Mouse (Mus musculus) 3T3-L1 (cell line): ENCODE results near the gene Steap3.
A peak's percentile ranks its signal among the peaks of the same experiment; 100 is the strongest.
"Not testable (repeated sequence)": the region's sequence is repeated elsewhere in the genome, so short reads cannot be mapped to it uniquely, and the experiment has no call there.

Experiments
- DNase-seq: peaks from one replicate; pipeline ENCODE4 v3.0.0-alpha.2; 2015; ENCODE audit warnings: low read depth, low spot score

Steap3 gene

GRCm38 (mm10) chr1:120272605-120273004 is at the start of gene Steap3:
TSS of gene Steap3 (minus strand) at chr1:120272705.
- no peak for DNase-seq

DNA sequence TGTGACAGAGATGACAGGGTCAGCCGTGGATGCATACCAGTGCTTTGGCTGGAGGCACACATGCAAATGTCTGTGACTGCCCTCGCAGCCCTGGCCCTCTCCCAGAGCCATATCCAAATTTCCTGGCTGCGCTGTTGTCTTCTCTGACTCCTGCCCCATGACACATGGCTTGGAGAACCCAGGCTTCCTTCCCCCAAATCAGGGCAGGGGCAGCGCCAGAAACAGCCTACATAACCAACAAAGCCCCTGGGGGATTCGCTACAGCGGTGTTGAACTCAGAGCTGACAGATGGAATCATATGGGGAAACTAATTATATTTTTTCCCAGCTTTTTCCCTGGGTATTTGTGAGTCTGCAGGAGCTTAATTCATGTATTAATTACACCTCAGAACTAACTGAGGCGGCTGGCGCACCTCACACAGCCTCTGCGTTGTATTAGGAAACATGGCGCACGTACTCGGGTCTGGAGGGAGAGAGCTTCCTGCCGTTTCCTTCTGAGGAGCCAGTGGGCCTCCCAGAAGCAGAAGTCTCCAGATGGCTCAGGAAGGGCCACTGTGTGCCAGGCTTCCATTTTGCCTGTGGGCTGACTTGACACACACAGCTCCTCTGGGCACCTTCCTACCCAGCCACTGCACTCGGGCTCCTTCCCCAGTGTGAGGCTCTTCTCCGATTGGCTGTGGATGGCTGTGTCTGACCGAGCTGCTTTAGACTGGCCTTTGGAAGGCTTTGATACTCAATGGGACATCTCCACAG is 48.9 kb upstream of the Steap3 start:
- no peak for DNase-seq

DNA sequence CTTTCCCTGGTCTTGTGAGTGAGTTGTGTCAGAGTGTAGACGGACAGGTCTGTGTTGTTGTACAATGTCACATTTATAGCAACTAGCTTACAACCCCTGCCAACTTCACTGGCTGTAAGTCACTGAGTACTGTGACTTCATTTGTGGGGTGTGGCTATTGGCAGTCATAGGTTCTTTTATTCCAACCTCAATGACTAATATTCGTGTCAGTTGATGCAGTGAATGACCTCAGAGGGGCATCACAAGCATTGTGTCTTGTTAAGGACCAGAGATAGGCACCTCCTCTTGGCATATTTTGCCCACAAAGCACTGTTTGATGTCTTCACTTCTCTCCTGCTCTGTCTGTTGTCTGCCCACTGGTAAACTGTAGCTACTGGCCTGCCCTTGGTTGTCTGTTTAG is 33.3 kb upstream of the Steap3 start:
- peak; percentile 36 for DNase-seq

DNA sequence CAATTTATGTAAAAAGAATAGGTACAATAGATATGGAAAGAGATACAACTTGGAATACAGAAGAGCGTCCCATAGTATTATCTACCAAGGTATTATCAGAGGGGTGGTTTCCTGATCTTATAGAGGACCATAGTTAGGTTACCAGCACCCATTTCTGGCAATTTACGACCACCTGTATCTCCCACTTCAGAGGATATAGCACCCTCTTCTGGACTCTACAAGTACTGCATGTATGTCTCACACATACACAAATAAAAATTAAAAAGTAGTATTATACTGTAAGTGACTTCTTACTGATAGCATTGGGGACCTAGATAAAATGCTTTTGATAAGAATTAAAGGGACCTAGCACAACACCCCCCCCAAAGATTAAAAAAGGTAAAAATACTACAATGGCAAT is 24.4 kb upstream of the Steap3 start:
- DNase-seq: no peak

DNA sequence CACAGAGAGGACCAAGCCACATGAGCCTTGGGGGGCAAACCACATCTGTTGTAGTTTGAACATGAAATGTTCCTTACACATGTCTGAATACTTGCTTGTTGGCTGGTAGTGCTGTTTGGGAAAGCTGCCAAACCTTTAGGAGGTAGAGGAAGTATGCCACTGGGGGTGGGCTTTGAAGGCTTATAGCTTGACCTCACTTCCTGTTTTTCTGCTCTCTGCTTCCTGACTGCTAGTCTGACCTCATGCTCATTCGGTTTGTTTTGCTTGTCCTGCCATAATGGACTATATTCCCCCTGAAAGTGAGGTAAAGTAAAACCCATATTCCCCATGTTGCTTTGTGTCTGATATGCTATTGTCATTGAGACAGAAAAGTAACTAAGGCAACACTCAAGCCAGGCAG is 21.3 kb upstream of the Steap3 start:
- peak; percentile 35 for DNase-seq

GRCm38 (mm10) chr1:120291709-120292108 is 19.2 kb upstream of the Steap3 start:
- DNase-seq: no peak

DNA sequence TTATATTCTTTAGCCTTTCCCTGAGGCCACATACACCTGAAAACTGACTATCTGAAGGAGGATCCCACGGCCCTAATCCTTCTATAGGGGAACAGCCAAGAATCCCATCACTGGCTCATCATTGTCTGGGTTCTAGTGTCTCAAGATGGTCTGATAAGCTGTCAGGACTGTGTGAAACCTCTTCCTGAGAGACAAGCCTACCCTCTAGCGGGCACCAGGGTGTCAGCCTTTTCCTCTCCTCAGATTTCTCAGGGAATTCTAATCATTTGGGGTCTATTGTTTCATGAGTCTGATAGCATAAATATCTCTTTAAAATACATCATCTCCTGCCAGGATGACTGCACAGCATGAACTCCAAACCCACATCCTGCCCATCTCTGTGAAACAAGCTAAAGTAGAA is 17.3 kb upstream of the Steap3 start:
- peak; percentile 72 for DNase-seq

DNA sequence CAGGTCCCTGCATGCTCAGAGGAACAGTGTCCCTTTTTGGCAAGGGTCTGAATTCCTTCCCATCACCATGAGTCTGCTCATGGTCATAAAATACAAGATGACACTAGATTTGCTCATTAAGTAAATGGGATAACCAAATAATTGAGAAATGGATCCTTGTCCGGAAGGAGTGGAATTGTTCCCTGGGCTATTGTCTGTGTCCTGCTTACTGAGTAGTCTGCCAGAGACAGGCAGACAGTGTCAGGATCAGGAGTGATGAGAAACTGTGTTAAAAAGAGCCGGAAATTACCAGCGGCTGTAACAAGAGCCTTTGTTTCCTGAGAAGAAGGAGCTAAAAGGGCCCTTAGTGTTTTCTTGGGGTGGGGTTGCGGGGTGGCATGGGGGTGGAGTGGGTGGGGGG is 15.2 kb upstream of the Steap3 start:
- no peak for DNase-seq

- not testable (repeated sequence) for DNase-seq
These were observed 3.6 kb upstream of the Steap3 start for GRCm38 (mm10) chr1:120276058-120276457.

DNA sequence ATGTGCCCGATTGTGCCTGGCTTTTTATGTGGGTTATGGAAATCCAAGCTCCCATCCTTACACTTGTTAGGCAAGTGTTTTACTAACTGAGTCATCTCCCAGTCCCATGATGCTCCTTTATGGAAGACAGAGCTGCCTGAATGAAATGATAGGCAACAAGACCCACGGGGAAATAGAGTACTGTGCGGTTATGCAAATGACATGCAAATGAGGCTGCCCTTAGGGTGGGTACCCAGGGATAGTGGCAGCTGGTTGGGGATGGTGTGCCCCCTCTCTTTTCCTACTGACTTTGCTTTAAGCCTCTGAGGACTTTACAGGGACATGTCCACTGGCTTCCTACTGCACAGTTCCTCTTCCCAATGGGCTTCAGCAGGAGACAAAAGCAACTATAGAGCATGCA is 2.7 kb upstream of the Steap3 start:
- no peak for DNase-seq

DNA sequence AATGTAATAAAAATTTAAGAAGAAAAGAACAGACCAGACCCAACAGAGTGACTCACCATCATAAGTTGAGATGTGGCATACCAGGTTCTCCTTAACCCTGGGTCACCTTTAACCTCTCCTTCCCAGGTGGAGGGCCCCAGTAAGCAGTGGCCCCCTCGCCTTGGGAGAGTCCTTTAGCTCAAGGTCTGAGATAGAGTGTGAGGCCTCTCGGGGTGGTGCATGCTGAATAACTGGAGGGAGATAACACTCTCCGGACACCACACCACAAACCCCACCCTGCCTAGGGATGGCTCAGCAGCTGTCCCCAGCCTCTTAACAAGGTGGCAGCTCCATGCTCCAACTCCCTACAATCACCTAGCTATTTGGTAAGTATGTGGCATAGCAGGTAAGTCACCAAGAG is 1.6 kb downstream of the Steap3 start:
- DNase-seq: no peak

DNA sequence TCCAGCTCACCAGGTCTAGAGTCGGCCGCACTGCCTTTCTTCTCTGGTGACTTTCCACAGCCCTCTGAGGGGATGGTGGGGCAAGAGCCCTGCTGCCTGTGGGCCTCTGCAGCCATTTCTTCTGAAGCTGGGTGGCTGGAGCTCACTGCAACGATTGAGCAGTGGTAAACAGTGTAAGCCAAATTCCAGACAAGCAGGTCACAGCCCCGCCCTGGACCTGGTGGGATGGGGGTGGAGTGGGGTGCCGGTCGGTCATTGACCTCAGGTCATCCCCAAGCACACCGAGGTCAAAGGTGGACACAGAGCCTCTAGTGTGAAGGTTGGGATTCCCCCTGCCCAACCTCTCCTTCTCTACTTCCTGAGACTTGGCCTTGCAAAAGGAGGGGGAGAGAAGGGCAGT is 2.4 kb downstream of the Steap3 start:
- DNase-seq: no peak

DNA sequence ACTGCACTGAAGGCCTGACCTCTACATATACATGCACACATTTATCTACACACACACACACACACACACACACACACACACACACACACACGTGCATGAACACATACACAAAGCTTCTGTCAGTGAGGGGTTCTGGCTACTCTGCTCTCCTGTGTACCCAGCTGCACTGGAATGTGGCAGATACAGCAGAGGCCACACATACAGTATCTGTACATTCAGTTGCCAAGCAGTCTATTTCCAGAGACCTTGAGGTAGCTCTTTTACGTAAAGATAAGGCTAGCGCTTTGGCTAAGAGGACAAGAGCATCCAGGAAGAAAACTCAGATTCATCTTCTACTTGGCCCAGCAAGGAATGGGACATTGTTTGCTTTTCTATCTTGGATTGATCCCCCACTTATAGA is 4.9 kb downstream of the Steap3 start:
- DNase-seq: no peak

GRCm38 (mm10) chr1:120266460-120266859 is 6.0 kb downstream of the Steap3 start:
- DNase-seq: no peak

- peak; percentile 82 for DNase-seq
These were observed 7.4 kb downstream of the Steap3 start for GRCm38 (mm10) chr1:120264861-120265686.

DNA sequence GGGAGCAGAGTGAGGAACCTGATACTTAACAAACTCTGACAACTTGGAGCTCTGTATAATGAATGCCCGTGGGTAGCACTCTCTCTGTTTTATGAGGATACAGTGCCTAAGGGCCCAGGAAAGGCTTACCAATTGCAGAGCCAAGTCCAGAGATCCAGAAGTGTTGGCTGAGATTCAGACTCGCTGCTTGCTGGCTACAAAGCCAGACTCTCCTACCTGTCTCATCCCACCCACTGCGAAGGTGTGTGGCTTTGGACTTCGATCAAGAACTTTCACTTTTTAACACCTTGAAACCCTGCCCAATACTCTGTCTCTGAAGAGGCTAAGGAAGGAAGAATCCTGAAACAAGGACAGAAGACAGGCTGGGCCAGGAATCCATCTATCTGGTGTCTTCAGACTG is 9.3 kb downstream of the Steap3 start:
- DNase-seq: peak; percentile 50

DNA sequence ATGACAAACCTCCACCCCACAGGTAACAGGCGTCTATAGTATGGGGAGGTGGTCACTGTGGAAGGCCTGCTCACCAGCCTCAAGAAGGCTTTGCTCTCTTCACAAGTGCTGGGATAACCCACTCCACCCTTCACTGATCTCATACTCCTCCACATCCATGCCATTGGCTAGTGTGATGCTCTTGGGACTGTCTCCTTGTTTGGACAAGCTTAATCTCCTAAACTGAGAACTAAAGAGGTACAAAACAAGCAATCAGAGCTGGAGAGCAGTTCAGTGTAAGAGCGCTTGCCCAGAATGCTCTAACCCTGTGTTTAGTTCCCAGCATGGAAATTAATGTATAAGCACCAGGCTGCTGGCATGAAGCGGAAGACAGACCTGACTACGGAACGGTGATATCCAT is 11.3 kb downstream of the Steap3 start:
- DNase-seq: no peak

DNA sequence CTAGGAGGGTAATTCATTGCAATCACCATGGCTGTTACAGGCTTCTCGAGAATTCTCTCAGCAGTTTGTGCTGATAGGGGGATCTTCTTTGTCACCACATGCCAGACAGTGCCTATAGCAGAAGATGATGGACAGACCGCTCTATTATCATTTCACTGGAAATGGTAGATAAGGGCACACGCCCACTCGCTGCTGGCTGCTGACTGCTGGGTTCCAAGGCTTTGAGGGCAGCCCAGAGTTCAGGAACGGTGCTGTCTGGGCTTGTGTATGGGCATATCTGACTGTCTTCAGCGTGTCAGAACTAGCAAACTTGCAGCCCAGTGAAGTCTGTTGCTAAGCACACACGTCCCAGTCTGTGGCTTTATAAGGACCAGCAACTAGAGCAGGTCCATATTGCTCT is 13.3 kb downstream of the Steap3 start:
- DNase-seq: no peak

DNA sequence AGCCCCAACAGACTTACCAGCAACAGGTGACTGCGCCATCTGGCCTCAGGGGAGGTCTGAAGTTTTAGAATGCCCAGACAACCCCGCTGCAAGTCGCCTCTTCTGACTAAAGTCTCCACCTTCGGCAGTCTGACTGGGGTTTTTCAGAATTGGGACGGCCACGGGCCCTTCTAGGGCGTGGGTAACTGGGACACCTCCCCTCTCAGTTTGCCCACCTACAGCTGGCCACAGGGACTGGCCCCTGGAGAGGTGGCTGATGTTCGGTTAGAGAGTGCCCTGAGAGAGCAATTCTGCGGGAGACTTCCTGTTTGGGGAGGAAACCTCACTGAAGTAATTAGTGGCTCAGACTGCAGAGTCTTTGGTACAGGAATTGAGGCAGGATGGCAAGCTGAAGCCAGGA is 13.8 kb downstream of the Steap3 start:
- DNase-seq: peak; percentile 88

DNA sequence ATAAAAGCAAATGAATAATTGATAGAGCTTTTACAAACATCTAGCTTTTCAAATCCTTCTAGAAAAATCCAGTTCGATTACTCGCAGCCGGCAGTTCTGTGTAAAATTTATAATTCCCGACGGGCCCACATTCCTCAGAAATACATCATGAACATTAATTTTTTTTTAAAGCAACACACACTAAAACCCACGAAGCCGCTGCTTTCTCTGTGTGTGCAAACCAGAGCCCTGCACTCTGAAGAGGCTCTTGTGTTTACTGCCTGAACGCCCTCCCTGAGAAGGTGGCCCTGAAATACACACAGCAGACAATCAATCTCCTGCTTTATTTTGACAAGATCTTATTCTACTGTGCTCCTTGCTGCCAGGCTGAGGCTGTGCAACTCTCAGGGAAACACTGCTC is 14.3 kb downstream of the Steap3 start:
- DNase-seq: peak; percentile 57

DNA sequence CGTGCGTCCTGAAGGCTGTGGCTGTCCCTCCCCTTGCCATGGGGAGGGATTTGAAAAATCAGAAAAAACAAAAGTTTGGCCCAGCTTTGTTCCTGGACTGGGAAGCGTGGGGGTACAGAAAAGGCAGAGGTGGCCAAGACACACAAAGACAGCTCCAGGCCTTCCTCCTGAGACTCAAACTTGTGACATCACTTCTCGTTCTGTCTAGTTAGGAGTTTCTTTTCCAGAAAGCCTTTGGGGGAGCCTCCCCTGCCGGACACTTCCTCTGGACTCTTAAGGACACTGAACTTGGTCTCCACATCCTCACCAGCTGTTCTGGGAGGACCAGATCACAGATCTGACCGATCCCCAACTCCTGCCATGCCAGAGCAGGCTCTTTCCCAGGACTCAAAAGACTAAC is 18.8 kb downstream of the Steap3 start:
- no peak for DNase-seq

- DNase-seq: no peak
These were observed 19.9 kb downstream of the Steap3 start for GRCm38 (mm10) chr1:120252519-120253160.

DNA sequence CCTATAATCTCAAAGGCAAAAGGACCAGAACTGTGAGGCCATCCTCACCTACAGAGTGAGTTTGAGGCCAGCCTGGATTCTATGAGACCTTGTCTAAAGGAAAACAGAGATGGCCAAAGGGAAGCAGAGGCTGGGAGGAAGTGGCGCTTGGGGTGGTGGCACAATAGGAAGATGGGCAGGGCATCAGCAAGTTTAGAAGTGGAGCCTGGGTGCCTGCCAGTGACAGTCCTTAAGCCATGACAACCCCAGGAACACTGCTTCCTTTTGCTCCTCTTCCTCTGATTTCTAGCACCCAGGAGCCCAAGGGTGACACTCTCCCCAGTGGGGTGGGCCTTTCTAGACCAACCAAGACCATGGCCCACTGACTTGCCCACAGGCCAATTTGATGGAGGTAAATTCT is 21.3 kb downstream of the Steap3 start:
- DNase-seq: no peak
